Mouse (Mus musculus) liver, adult 2 months (tissue): ENCODE data around the gene Gm1043.

Experiments
- CTCF ChIP-seq: fragments of 200-500 bp; IDR thresholded peaks from 2 replicates; pipeline ENCODE4 v1.5.1; 2011; ENCODE audit warnings: low read depth, low read length, control low read depth
- POLR2A ChIP-seq: fragments of 200-500 bp; IDR thresholded peaks from 2 replicates; pipeline ENCODE4 v1.6.1; 2011; ENCODE audit warnings: low read length, control low read depth; ENCODE audit not compliant: insufficient read depth; ENCODE audit errors: extremely low read depth

- TF ChIP-seq CTCF (no peak), POLR2A (no peak)
These were observed 95.5 kb downstream of the Gm1043 start for GRCm38 (mm10) chr5:37180624-37181023.
